Mouse (Mus musculus): ENCODE results near the gene Gpr108.

Gene Gpr108

DNA sequence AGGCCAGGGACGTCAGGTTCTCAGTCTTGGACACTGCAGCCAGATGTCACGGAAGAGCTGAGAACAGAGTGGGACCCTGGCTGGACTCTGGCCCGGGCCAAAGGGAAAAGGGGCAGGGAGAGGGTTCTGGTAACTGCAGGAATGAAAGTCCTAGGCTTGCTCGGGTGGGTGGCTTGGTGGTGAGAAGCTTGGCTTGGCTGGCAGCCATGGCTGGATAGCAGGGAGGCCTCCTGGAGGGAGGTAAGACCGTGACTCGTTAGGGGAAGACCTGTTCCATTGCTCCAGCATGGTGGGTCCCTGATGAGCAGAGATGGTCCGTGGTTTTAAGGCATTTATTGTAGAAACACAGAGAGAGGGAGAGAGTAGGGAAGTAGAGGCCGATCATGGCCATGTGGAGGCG lies 23.1 kb upstream of the Gpr108 start:
- DNase-seq (ENCODE audit: low read depth) = no peak

DNA sequence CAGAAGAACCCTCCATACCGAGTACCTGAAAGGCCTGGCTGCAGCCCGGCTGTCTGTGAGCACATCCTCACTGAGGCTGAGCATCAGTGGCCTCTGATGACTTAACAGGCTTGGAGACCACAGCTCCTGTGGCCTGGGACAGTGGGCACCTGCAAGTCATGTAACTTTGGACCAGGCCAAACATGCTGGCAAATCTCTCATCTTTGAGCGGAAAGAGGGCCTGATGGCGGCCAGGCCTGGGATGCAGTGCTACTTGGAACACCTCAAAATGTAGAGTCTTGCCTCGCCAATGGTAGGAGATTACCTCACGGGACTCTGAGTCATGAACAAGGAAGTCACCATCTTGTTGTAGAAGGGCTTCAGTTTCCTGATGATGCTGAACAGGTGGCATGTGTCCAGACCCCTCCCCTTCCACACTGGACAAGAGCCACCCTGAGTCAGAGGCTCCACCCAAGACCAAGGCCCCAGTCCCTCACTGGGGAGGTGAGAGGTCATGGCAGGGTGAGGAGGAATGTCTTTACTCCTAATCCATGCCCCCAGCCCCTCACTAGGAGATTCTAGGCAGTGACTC lies 19.4 kb upstream of the Gpr108 start:
- DNase-seq (ENCODE audit: low read depth) = peak; percentile 69

DNA sequence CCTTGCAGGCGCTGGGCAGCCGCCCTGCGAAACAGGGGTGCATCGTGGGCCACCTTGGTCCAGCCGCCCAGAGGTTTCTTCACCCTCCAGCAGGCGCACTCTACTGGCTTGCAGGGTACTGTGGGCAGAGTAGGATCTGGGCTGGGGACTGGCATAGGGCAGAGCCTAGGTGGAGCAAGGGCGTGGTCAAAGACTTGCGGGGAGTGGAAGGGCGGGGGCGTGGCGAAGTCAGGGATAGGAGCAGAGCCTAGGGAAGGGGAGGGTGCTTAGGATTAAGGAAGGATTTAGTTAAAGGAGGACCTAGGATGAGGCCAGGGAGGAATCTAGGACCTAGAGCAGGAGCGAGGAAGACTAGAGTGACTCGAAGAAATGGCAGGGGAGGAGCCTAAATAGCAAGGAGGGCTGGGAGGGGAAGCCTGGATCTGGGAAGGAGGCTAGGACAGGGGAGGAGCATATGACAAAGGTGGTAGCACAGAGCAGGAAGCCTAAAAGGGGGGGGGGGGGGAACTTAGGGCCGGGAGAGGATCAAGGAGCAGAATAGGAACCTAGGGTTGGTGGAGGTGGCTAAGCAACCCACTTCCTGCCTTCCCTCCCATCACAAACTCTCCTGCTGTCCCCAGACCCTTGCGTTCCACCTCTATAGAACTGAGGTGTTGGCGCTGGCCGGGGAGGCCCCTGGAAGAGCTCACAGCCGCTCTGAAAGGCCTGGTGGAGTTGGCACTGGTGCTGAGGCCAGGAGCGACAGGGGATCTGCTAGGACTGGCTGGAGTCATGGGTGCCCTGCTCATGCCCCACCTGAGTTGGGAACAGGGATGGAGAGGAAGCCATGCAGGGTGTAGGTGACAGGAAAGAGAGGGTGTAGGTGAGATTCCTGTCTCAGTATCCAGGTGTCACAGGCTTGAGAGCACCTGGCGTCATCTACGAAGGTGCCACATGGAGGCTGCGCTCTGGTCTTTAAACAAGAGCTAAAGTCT lies 17.0 kb upstream of the Gpr108 start:
- DNase-seq (ENCODE audit: low read depth) = peak; percentile 96

DNA sequence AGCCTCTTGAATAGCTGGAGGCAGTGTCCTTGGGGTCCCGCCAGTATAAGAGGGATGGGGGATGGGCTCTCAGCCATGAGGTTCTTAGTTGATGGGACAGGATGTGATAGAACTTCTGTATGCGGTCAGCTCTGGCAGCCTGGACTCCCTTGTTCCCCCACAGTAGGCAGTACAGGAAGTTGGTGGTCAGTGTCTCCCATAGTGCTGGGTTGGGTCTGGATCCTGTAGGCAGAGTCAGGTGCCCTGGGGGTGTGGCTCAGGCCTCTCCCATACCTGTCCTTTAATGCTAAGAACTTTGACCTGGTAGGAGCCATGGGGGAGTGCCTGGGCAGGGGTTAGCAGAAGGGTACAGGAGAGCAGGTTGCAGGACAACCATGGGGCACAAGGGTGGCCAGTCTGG lies 15.9 kb upstream of the Gpr108 start:
- peak; percentile 92 for DNase-seq (ENCODE audit: low read depth)

DNA sequence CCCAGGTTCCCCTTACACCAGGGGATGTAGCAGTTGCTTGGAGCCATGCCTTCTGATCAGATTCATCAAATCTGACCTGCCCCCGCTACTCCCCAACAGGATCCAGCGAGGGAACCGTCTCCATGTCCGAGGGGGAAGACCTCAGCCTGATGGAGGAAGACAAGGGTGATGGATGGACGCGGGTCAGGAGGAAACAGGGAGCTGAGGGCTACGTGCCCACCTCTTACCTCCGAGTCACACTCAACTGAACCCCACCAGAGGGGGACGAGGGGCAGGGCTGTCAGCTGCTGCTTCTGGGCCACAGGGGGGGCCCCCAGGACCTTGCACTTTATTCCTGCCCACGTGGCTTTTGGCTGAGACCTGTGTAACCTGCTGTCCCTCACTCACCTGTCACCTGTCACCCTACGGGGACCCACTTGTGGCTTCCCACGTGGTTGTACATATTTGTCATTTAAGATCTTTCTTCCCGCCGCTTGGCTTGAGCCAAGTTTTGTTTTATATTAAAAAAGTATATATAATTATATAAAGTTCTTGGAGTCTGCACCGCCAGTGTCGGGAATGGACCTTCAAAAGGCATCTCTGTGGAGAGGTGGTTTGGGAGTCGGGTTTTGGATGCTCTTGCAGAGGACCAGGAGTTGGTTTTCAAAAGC lies 14.8 kb upstream of the Gpr108 start:
- no peak for DNase-seq (ENCODE audit: low read depth)

DNA sequence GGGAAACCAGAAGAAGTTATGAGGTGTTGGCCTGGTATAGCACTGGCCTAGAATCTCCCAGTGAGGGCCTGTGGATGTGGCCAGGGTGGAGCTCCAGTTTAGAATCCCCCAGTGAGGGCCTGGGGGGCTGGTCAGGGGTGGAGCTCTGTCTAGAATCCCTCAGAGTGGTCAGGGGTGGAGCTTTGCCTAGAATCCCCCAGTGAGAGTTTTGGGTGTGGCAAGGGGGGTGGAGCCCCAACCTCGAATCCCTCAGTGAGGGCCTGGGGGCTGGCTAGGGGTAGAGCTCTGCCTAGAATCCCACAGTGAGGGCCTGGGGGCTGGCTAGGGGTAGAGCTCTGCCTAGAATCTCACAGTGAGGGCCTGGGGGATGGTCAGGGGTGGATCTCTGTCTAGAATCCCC lies 13.6 kb upstream of the Gpr108 start:
- DNase-seq (ENCODE audit: low read depth) = no peak

DNA sequence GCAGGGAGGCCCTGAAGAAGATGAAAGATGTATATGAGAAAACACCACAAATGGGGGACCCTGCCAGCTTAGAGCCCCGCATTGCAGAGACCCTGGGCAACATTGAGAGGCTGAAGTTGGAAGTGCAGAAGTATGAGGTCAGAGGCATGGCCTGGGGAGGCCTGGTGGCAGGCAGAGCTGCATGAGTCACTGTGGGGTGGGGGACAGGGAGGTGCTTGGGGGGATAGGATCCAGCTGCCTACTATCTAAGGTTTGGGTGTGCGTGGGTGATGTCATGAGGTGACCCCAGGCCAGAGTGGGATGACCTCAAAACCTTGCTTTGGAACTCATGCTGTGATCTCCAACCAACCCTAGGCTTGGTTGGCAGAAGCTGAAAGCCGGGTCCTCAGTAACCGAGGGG lies 13.0 kb upstream of the Gpr108 start:
- DNase-seq (ENCODE audit: low read depth) = no peak

DNA sequence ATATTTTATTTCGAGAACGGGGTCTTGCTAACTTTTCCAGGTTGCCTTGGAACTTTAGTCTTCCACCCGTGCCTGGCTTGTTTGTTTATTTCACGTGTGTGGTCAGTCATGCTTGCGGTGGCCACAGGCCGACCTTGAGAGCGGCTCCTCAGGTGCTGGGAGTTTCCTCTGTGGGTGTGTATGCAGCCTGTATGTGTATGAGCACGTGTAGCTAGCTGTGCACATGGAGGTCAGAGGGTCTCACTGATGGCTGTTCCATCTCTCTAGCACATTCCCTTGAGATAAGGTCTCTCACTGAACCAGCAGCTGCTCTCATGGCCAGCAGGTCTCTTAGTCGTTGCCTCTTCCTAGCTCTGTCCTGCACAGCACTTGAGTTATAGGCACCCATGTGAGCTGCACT lies 12.1 kb upstream of the Gpr108 start:
- DNase-seq (ENCODE audit: low read depth) = no peak

DNA sequence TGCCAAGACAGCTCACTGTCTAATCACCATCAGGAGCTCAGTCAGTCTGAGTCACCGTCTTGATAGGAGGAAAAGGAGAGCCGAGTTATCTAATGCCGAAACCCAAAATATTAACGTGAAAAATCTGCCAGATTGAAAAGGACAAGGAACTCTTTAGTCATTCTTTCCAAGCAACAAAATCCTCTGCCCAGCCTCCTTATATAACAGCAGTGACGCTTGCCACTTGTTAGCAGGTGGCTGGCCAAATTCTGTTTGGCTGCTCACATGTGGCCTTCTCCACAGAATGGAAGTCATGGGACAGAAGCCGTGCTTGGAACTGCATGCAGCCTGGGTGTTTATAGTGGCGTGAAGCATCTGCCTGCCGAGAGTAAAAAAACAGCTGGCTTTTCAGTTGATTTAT lies 11.5 kb upstream of the Gpr108 start:
- DNase-seq (ENCODE audit: low read depth) = no peak

DNA sequence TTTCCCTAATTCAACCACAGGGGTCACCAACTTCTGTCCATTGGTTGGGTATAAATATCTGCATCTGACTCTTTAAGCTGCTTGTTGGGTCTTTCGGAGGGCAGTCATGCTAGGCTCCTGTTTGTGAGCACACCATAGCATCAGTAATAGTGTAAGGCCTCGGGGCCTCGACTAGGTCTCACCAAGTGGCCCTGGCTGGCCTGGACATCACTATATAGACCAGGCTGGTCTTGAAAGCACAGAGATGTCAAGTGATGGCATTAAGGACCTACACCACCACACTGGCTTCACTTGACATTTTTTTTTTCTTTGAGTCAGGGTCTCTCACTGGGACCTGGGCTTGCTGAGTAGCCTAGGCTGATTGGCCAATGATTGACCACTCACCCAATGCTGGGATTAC lies 9.9 kb upstream of the Gpr108 start:
- no peak for DNase-seq (ENCODE audit: low read depth)

DNA sequence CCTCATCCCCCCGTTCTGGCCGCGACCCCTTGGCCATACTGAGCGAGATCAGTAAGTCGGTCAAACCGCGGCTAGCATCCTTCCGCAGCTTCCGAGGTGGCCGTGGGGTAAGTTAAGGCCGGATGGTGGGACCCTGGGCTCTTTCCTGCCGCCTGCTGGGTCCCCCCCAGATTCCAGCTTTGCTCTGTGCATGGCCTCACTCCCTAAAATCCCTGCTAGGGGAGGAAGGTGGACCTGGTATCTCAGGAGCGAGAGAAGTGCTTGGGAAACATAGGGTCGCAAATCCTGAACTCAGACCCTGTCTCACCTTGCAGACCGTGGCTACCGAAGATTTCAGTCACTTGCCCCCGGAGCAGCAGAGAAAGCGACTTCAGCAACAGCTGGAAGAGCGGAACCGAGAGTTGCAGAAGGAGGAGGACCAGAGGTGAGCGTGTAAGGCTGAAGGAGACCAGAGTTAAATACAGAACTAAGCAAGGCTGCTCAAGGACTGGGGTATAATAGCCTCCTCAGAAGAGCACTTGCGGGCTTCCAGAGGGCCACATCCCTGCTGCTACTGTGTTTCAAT lies 8.8 kb upstream of the Gpr108 start:
- no peak for DNase-seq (ENCODE audit: low read depth)

DNA sequence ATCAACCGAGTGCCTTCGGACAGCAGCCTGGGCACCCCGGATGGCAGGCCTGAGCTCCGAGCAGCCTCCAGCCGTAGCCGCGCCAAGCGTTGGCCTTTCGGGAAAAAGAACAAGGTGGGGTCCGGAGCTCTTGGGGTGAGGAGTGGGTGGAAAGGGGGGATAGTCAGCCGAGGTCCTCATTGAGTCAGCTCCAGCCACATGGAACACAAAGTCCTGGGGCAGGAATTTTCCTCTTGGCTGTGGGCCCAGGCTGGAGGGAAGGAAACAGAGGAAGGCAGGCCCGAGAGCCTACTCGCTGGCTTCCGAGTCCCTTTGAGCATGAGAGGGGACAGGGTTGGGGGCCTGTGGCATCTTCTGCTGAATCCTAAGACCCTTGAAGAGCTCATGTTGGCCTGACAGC lies 7.1 kb upstream of the Gpr108 start:
- DNase-seq (ENCODE audit: low read depth) = no peak

DNA sequence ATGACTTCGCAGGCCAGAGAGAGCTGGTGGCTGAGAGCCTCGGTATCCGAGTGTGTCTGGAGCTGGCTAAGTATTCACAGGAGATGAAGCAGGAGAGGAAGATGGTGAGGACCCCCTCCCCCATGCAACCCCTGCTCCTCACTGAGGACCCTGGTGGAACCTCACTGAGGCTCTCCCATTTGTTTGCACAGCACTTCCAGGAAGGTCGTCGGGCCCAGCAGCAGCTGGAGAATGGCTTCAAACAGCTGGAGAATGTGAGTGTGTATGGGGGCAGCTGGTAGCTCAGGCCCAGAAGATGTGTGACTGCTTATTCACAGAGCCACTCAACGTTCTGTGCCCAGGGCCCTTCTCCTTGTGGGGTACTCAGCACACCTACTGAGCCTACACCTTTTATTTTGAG lies 5.1 kb upstream of the Gpr108 start:
- no peak for DNase-seq (ENCODE audit: low read depth)

DNA sequence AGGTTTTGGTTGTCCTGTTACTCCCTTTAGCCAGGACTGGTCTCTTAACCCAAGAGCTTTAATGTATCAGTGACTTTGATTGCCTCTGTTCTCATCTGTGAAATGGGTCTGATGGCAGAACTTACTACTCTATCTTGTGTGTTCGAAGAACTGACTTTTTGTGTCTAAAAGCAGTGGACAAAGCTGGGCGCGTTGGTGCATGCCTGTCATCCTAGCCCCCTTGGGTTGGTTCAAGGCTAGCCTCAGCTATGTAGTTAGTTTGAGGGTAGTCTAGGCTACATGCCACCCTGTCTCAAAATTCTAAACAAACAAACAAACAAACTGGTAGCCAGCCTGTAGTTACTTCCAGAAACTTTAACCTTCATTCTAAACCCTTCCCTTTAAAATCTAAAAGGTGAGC lies 3.2 kb upstream of the Gpr108 start:
- no peak for DNase-seq (ENCODE audit: low read depth)

DNA sequence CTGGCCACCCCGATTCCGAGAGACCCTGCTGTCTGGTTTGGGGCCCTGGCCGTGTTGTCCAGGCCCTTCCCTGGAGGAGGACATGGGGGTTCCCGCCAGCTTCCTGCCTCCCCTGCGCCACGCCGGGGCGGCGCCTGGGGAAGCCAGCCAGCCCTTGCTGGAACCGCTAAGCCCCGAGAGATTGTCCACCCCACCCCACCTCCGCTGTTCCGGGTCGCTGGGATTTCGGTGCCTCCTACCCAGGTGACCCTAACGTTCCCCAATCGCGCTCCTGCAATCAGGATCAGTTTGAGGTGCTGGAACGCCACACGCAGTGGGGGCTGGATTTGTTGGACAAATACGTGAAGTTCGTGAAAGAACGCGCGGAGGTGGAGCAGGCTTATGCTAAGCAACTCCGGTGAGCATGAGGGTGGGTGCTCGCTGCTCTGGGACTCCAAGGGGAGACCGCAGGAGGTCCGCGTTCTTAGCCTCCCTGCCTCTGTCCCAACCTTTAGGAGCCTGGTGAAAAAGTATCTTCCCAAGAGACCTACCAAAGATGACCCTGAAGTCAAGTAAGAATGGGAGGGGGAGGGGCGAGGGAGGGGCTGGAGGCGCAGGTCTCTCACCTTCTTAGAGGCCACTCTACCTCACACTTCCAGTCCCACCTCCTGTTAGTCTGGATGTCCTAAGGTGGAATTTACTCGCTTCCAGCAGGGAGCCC lies 2.4 kb upstream of the Gpr108 start:
- DNase-seq (ENCODE audit: low read depth) = no peak

DNA sequence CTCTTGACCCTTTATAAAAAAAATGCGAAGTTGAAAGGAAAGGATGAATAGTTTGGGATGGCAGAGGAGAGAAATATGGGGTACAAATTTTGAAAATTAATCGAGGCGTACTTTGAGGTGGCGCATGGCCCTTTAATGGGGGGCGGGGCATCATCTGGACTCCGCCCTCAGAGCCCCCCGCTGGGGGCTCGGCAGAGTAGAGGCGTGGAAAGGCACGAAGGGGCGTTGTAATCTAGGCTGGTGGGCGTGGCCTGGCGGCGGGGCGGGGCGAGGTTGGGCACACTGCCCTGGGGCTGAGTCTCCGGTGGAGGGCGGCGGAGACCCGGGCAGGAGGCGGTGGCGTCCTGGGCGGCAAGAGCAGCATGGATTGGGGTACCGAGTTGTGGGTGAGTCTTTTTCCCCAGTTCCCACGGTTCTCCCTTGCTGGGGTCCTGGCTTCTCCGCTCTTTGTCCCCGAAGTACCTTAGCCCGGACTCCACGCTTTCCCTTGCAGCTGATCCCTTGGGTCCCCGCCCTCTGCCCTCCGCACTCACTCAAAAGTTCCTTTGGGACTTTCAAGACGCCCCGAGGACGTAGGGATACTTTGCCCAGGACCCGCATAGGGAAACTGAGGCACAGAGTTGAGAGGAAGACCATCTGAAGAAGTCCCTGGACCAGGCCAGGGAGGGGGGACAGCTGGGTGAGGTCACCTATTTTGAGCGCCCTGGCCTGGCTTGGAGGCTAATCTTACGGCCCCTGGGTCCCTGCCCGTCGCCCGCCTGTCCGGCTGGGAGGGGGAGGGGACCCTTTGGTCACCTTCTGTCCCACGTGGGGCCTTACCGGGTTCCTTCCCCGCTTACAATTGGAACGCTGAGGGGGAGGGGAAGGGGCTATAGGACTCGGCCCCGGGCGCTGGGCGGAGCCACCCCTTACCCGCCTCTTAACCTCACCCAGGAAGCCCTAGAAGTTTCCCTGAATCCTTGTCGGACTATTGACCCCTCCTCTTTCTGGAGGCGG lies 1.2 kb upstream of the Gpr108 start, which contains the start of gene Trip10:
Gene Trip10, plus strand, starts transcription at position 270 of the 996 bp plus-strand sequence.
- DNase-seq (ENCODE audit: low read depth) = peak; percentile 94

DNA sequence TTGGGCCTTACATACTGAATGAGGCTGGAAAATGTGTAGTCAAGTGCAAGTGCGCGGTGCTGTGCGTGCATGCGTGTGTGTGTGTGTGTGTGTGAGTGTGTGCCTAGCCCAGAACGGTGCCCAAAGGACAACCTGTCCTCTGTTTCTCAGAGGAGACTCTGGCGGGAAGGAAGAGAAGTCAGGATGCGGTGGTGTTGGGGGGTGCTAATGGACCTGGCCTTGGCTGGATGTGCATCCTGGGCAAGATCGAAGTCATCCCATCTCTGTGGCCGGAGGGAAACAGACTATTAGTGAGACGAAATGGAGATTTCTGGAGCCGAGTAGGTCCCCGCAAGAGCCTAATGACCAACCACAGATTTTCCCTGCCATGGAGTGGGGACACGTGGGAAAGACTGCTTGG lies 525 bp upstream of the Gpr108 start:
- DNase-seq (ENCODE audit: low read depth) = no peak

DNA sequence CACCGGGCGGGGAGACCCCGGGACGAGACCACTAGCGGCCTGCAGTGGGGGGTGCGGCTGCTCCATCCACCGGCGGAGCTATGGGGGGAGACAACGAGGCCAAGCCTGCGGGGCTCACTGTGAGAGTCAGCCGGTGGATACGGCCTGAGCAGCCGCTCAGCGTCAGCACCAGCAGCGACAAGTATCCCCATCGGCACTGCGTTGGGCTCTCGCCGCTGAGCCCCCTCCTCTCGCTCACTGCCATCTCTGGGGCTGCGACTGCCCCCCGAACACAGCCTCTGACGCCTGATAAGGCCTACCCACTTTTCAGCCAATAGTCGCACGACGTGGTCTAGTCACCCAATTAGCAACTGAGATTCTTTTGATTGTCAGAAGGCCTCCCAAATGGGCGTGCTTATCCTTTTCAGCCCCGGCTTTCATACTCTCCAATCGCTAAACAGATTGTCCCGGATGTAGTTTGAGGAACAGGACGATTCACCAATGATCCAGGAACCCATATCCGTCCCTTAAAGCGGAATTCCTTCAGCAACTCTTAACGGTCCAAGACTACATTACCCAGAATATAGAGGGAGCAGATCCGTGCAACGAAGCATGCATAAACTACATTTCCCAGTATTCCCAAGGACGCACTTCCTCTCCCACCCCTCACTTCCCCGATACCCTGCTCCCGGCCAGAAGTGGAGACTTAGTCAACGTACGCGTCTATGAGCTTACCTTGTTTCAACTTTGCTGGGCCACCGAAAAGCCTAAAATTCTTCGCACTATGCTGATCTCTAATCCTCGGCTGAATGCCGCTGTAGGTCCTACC lies 649 bp downstream of the Gpr108 start:
- peak; percentile 100 for DNase-seq (ENCODE audit: low read depth)

DNA sequence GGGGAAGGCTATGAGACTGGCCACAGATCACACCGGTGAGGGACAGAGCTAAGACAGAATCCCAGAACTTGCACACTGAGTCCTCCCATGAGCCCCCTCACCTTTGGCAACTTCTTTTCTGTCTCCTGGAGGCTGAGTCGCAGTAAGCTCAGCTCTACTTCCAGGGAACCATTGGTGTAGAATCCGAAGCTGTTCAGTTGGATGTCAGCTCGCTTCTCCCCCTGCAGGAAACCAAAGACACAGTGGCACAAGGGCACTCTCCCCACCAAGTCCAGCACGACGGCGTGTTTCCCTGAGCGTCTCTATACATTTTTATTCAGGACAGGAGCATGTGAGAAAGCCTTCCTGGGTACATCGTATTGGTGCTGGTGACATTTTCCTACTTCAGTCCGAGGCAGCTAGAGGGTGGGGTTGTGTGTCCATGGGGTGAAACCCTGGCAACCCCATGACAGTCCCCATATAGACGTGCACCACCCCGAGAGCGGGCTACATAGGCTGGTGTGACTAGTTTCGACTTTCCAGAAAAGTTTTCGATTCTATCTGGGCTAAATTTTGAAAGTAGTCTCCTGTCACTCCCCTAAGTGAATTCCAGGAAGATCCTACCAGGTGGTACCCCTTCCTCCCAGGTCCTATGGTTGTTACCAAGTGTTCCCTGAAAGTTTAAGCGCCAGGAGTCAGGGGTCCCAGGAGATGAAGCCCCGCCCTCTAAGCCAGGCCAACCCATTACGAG lies 1.4 kb downstream of the Gpr108 start:
- peak; percentile 54 for DNase-seq (ENCODE audit: low read depth)
